Mouse (Mus musculus) cerebellum, adult 9-10 months (tissue): ENCODE measurements at regions not wholly inside any gene's neighbourhood (a gene's known extent, or its start where the extent isn't known, plus 50 kb on each side); places are given as distances from the start of the nearest gene placed in this dataset.

Experiments used
- DNase-seq: peaks from one replicate; pipeline ENCODE4 v3.0.0; 2022

GRCm38 (mm10) chr1:73285342-73285741, 269.6 kb upstream of the Tnp1 start:
- no peak for DNase-seq

GRCm38 (mm10) chr1:73274480-73274879, 258.8 kb upstream of the Tnp1 start:
- DNase-seq: peak; percentile 70

- no peak for DNase-seq
Measured at GRCm38 (mm10) chr1:73270787-73271391, 255.2 kb upstream of the Tnp1 start.

GRCm38 (mm10) chr1:73269051-73269755, 253.5 kb upstream of the Tnp1 start:
- no peak for DNase-seq

GRCm38 (mm10) chr1:73265009-73265408, 249.3 kb upstream of the Tnp1 start:
- DNase-seq: peak; percentile 13

GRCm38 (mm10) chr1:73264245-73264644, 248.5 kb upstream of the Tnp1 start:
- DNase-seq: no peak

- DNase-seq: no peak
Measured at GRCm38 (mm10) chr1:73259525-73260098, 243.9 kb upstream of the Tnp1 start.

- DNase-seq: no peak
Measured at GRCm38 (mm10) chr1:73257263-73257662, 241.6 kb upstream of the Tnp1 start.

GRCm38 (mm10) chr1:73251911-73252356, 236.2 kb upstream of the Tnp1 start:
- DNase-seq: no peak

GRCm38 (mm10) chr1:73244016-73244415, 228.3 kb upstream of the Tnp1 start:
- DNase-seq: no peak

- no peak for DNase-seq
Measured at GRCm38 (mm10) chr1:73242290-73242689, 226.6 kb upstream of the Tnp1 start.

- DNase-seq: peak; percentile 63
Measured at GRCm38 (mm10) chr1:73236867-73237266, 221.2 kb upstream of the Tnp1 start.

GRCm38 (mm10) chr1:73233636-73234035, 217.9 kb upstream of the Tnp1 start:
- no peak for DNase-seq

- no peak for DNase-seq
Measured at GRCm38 (mm10) chr1:73233041-73233440, 217.3 kb upstream of the Tnp1 start.

GRCm38 (mm10) chr1:73230611-73231010, 214.9 kb upstream of the Tnp1 start:
- DNase-seq: no peak

GRCm38 (mm10) chr1:73227246-73227645, 211.5 kb upstream of the Tnp1 start:
- no peak for DNase-seq

- DNase-seq: no peak
Measured at GRCm38 (mm10) chr1:73221863-73222262, 206.2 kb upstream of the Tnp1 start.

- DNase-seq: no peak
Measured at GRCm38 (mm10) chr1:73214305-73214946, 198.7 kb upstream of the Tnp1 start.

- DNase-seq: no peak
Measured at GRCm38 (mm10) chr1:73207421-73207820, 191.7 kb upstream of the Tnp1 start.

GRCm38 (mm10) chr1:73205788-73206187, 190.1 kb upstream of the Tnp1 start:
- no peak for DNase-seq

GRCm38 (mm10) chr1:73200112-73200511, 184.4 kb upstream of the Tnp1 start:
- no peak for DNase-seq

GRCm38 (mm10) chr1:73190832-73191231, 175.1 kb upstream of the Tnp1 start:
- DNase-seq: no peak

GRCm38 (mm10) chr1:73188796-73189195, 173.1 kb upstream of the Tnp1 start:
- DNase-seq: no peak

GRCm38 (mm10) chr1:73184477-73184876, 168.8 kb upstream of the Tnp1 start:
- no peak for DNase-seq
